Mouse (Mus musculus) intestine, embryonic 15.5 days (tissue): ENCODE data around the gene Acod1. TPM values are rescaled to one million over a fixed set of nuclear protein-coding genes. Genes with fewer than 3 reads are reported as not detected.
A peak's percentile ranks its signal among the peaks of the same experiment; 100 is the strongest.

ENCODE experiments used
- ATAC-seq: fragments of 200-750 bp; cut with Nextera tagmentation; 2 replicates; pipeline ENCODE4 v1.8.0; 2017; ENCODE audit warnings: moderate TSS enrichment, moderate library complexity
- H3K27ac ChIP-seq: fragments of 300-500 bp; sonication (generic); 2 replicates; pipeline ENCODE4 v1.5.1; 2015; ENCODE audit warnings: mild to moderate bottlenecking, inconsistent platforms
- H3K27me3 ChIP-seq: fragments of 300-500 bp; sonication (generic); replicated peaks from 2 replicates; pipeline ENCODE4 v1.6.1; 2015; ENCODE audit warnings: inconsistent platforms
- H3K36me3 ChIP-seq: fragments of 300-500 bp; sonication (generic); 2 replicates; pipeline ENCODE4 v1.6.1; 2015; ENCODE audit warnings: inconsistent platforms
- H3K4me1 ChIP-seq: fragments of 300-500 bp; sonication (generic); replicated peaks from 2 replicates; pipeline ENCODE4 v1.6.1; 2015; ENCODE audit warnings: inconsistent platforms
- H3K4me2 ChIP-seq: fragments of 300-500 bp; sonication (generic); replicated peaks from 2 replicates; pipeline ENCODE4 v1.6.1; 2015; ENCODE audit warnings: mild to moderate bottlenecking, inconsistent platforms
- H3K4me3 ChIP-seq: fragments of 300-500 bp; sonication (generic); replicated peaks from 2 replicates; pipeline ENCODE4 v1.5.1; 2015; ENCODE audit warnings: inconsistent platforms
- H3K9ac ChIP-seq: fragments of 300-500 bp; sonication (generic); 2 replicates; pipeline ENCODE4 v1.6.1; 2015; ENCODE audit warnings: inconsistent platforms
- H3K9me3 ChIP-seq: fragments of 300-500 bp; sonication (generic); 2 replicates; pipeline ENCODE4 v1.6.1; 2016; ENCODE audit warnings: inconsistent platforms
- WGBS: fragments of 180-500 bp; shearing (Covaris S2); methylation state at CpG from one replicate; pipeline ENCODE4 v1.1.7; 2015; 5-methylcytosine and 5-hydroxymethylcytosine counted together
- polyA plus RNA-seq: library from polyadenylated mRNA; unstranded; fragments of >200 nt; fragmentation: Nextera tagmentation; extraction: Ambion mirVana; gene quantifications from 2 replicates; pipeline ENCODE4 v1.2.1, GENCODE M21; 2015

Gene Acod1
- 0.06 and 0.08 TPM in 2 replicates for polyA plus RNA-seq

GRCm38 (mm10) chr14:103046677-103047076 lies at the start of gene Acod1:
Gene Acod1 (plus strand): TSS chr14:103046977.
- ATAC-seq: no peak
- 79% methylated on average over 2 of the region's 2 CpGs for WGBS
- Histone ChIP-seq H3K9ac (no peak within 1 kb of the TSS), H3K4me3 (no peak within 1 kb of the TSS), H3K36me3 (no peaks in the 10 kb centered on the region), H3K27ac (no peak within 1 kb of the TSS), H3K27me3 (no peaks in the 10 kb centered on the region), H3K4me2 (no peak within 1 kb of the TSS), H3K9me3 (no peaks in the 10 kb centered on the region), H3K4me1 (no peaks in the 10 kb centered on the region)

- Histone ChIP-seq H3K4me3 (no peak overlapping the region), H3K4me2 (no peak overlapping the region)
- 88% methylated on average over 4 of the region's 4 CpGs for WGBS
These were observed 39.0 kb upstream of the Acod1 start for GRCm38 (mm10) chr14:103007737-103008136.

GRCm38 (mm10) chr14:103011782-103012181 lies 35.0 kb upstream of the Acod1 start:
- H3K27me3 ChIP-seq: no peaks in the 10 kb centered on the region
- WGBS: 33% methylated on average over 5 of the region's 5 CpGs
- H3K4me2 ChIP-seq: no peak overlapping the region
- H3K36me3 ChIP-seq: no peaks in the 10 kb centered on the region
- ATAC-seq: no peak
- no peak overlapping the region for H3K4me3 ChIP-seq
- no peak overlapping the region for H3K9ac ChIP-seq
- H3K9me3 ChIP-seq: no peaks in the 10 kb centered on the region
- no peaks in the 10 kb centered on the region for H3K4me1 ChIP-seq
- no peak overlapping the region for H3K27ac ChIP-seq

More at GRCm38 (mm10) chr14:103007737-103008136, 39.0 kb upstream of the Acod1 start:
- Histone ChIP-seq H3K36me3 (no peaks in the 10 kb centered on the region), H3K9me3 (no peaks in the 10 kb centered on the region), H3K27me3 (no peaks in the 10 kb centered on the region), H3K27ac (no peak overlapping the region), H3K9ac (no peak overlapping the region), H3K4me1 (no peaks in the 10 kb centered on the region)
- ATAC-seq: no peak

GRCm38 (mm10) chr14:103012563-103013150 lies 34.1 kb upstream of the Acod1 start:
- Histone ChIP-seq H3K27ac (no peak overlapping the region), H3K4me3 (no peak overlapping the region), H3K4me1 (no peaks in the 10 kb centered on the region), H3K4me2 (no peak overlapping the region; the same call in 1 of the 2 replicates), H3K9ac (no peak overlapping the region), H3K27me3 (no peaks in the 10 kb centered on the region), H3K9me3 (no peaks in the 10 kb centered on the region), H3K36me3 (no peaks in the 10 kb centered on the region)
- WGBS: 26% methylated on average over 4 of the region's 4 CpGs
- peak; percentile 88 for ATAC-seq

- Histone ChIP-seq H3K36me3 (no peaks in the 10 kb centered on the region), H3K4me2 (no peak overlapping the region), H3K27me3 (no peaks in the 10 kb centered on the region), H3K9ac (no peak overlapping the region), H3K4me3 (no peak overlapping the region), H3K27ac (no peak overlapping the region), H3K4me1 (no peaks in the 10 kb centered on the region), H3K9me3 (no peaks in the 10 kb centered on the region)
- 63% methylated on average over 5 of the region's 5 CpGs for WGBS
- ATAC-seq: no peak
These were observed 29.8 kb upstream of the Acod1 start for GRCm38 (mm10) chr14:103017009-103017408.

GRCm38 (mm10) chr14:103020046-103020445 lies 26.7 kb upstream of the Acod1 start:
- H3K9ac ChIP-seq: no peak overlapping the region
- WGBS: 64% methylated on average over 2 of the region's 2 CpGs
- no peak overlapping the region for H3K4me2 ChIP-seq
- H3K4me1 ChIP-seq: no peaks in the 10 kb centered on the region
- no peaks in the 10 kb centered on the region for H3K27me3 ChIP-seq
- no peaks in the 10 kb centered on the region for H3K9me3 ChIP-seq
- no peak overlapping the region for H3K4me3 ChIP-seq
- H3K36me3 ChIP-seq: no peaks in the 10 kb centered on the region
- no peak for ATAC-seq
- no peak overlapping the region for H3K27ac ChIP-seq

GRCm38 (mm10) chr14:103029203-103029602 lies 17.6 kb upstream of the Acod1 start:
- Histone ChIP-seq H3K9me3 (no peaks in the 10 kb centered on the region), H3K27me3 (no peaks in the 10 kb centered on the region), H3K4me1 (no peaks in the 10 kb centered on the region), H3K4me3 (no peak overlapping the region), H3K4me2 (no peak overlapping the region), H3K36me3 (no peaks in the 10 kb centered on the region), H3K27ac (no peak overlapping the region), H3K9ac (no peak overlapping the region)
- no peak for ATAC-seq
- WGBS: 81% methylated on average over 2 of the region's 2 CpGs

GRCm38 (mm10) chr14:103033271-103033823 lies 13.4 kb upstream of the Acod1 start:
- Histone ChIP-seq H3K4me1 (no peaks in the 10 kb centered on the region), H3K27me3 (no peaks in the 10 kb centered on the region), H3K9ac (no peak overlapping the region), H3K4me3 (no peak overlapping the region), H3K36me3 (no peaks in the 10 kb centered on the region), H3K9me3 (no peaks in the 10 kb centered on the region), H3K4me2 (no peak overlapping the region), H3K27ac (no peak overlapping the region)
- 59% methylated on average over 10 of the region's 10 CpGs for whole genome bisulfite sequencing
- peak; percentile 31; the same call in 1 of the 2 replicates for ATAC-seq

GRCm38 (mm10) chr14:103034076-103034475 lies 12.7 kb upstream of the Acod1 start:
- Histone ChIP-seq H3K9ac (no peak overlapping the region), H3K9me3 (no peaks in the 10 kb centered on the region), H3K27ac (no peak overlapping the region), H3K4me3 (no peak overlapping the region), H3K36me3 (no peaks in the 10 kb centered on the region), H3K27me3 (no peaks in the 10 kb centered on the region), H3K4me1 (no peaks in the 10 kb centered on the region), H3K4me2 (no peak overlapping the region)
- 88% methylated on average over 9 of the region's 9 CpGs for whole genome bisulfite sequencing
- no peak for ATAC-seq

- ATAC-seq: no peak
- H3K36me3 ChIP-seq: no peaks in the 10 kb centered on the region
- no peak overlapping the region for H3K9ac ChIP-seq
- WGBS: 80% methylated on average over 3 of the region's 3 CpGs
- H3K27me3 ChIP-seq: no peaks in the 10 kb centered on the region
- no peak overlapping the region for H3K4me3 ChIP-seq
- H3K4me2 ChIP-seq: no peak overlapping the region
- no peaks in the 10 kb centered on the region for H3K9me3 ChIP-seq
- H3K4me1 ChIP-seq: no peaks in the 10 kb centered on the region
- H3K27ac ChIP-seq: no peak overlapping the region
These were observed 9.8 kb upstream of the Acod1 start for GRCm38 (mm10) chr14:103037016-103037415.

- H3K27ac ChIP-seq: no peak overlapping the region
- no peaks in the 10 kb centered on the region for H3K27me3 ChIP-seq
- WGBS: 84% methylated on average over 11 of the region's 11 CpGs
- H3K4me1 ChIP-seq: no peaks in the 10 kb centered on the region
- H3K4me3 ChIP-seq: no peak overlapping the region
- H3K4me2 ChIP-seq: no peak overlapping the region
- ATAC-seq: no peak
- H3K36me3 ChIP-seq: no peaks in the 10 kb centered on the region
- H3K9me3 ChIP-seq: no peaks in the 10 kb centered on the region
- no peak overlapping the region for H3K9ac ChIP-seq
These were observed 1.7 kb downstream of the Acod1 start for GRCm38 (mm10) chr14:103048292-103049086.

GRCm38 (mm10) chr14:103051159-103051769 lies 4.5 kb downstream of the Acod1 start:
- Histone ChIP-seq H3K4me1 (no peaks in the 10 kb centered on the region), H3K27ac (no peak overlapping the region), H3K4me2 (no peak overlapping the region), H3K9ac (no peak overlapping the region), H3K4me3 (no peak overlapping the region), H3K9me3 (no peaks in the 10 kb centered on the region), H3K27me3 (no peaks in the 10 kb centered on the region), H3K36me3 (no peaks in the 10 kb centered on the region)
- WGBS: 38% methylated on average over 8 of the region's 8 CpGs
- peak; percentile 86 for ATAC-seq
